Mouse (Mus musculus) cortical plate, adult 2 months (tissue): ENCODE measurements around the gene Med9. TPM values are rescaled to one million over a fixed set of nuclear protein-coding genes. Genes with fewer than 3 reads are reported as not detected.

Experiments used
- H3K27ac ChIP-seq: fragments of 200-500 bp; 2 replicates; pipeline ENCODE4 v1.5.1; 2012; ENCODE audit warnings: low read length, control low read depth, inconsistent platforms; ENCODE audit not compliant: insufficient read depth
- H3K4me1 ChIP-seq: fragments of 200-500 bp; 2 replicates; pipeline ENCODE4 v1.6.1; 2011; ENCODE audit warnings: low read length; ENCODE audit not compliant: control insufficient read depth, insufficient read depth
- H3K4me3 ChIP-seq: fragments of 200-500 bp; 2 replicates; pipeline ENCODE4 v1.5.1; 2011; ENCODE audit warnings: mild to moderate bottlenecking, low read length, control low read depth; ENCODE audit not compliant: insufficient read depth
- CTCF ChIP-seq: fragments of 200-500 bp; IDR thresholded peaks from 2 replicates; pipeline ENCODE4 v1.5.1; 2011; ENCODE audit warnings: mild to moderate bottlenecking, control low read depth, low read length; ENCODE audit not compliant: insufficient read depth; ENCODE audit errors: extremely low read depth
- POLR2A ChIP-seq: fragments of 200-500 bp; IDR thresholded peaks from 2 replicates; pipeline ENCODE4 v1.6.1; 2011; ENCODE audit warnings: mild to moderate bottlenecking, low read length, control low read depth; ENCODE audit not compliant: insufficient read depth; ENCODE audit errors: extremely low read depth
- polyA plus RNA-seq: library from polyadenylated mRNA; depleted of rRNA; stranded (reverse); fragments of >200 nt; gene quantifications from 2 replicates; pipeline ENCODE4 v1.2.3, GENCODE M21; 2012; rRNA removed

The Med9 gene
- 42.7 and 44.2 TPM in 2 replicates for polyA plus RNA-seq

DNA sequence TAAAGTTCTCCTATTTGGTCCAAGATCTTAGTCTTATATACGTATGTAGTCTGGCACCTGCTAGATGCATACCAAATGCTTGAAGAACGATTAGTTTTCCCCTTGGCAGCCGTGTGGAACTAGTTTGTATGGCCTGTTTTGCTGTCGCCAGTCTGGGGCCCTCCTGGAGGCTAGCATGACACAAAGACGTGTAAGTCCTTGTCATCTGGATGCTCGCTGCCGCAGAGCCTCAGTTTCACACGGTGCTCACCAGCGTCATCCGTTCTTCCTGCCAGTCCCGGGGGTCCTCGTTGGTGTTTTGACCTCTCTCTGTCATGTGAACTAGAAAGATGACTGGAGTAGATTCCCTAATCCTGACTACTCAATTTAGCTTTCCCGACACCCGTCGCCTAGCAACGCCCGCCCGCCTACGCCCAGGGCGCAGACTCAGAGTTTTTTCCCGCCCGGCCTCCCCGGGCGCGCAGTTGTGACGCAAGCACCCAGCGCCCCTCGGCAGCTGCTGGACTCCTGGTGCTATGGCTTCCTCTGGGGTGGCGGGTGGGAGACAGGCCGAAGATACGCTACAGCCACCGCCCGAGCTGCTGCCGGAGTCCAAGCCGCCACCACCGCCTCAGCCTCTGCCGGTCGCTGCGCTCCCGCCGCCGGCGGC is at the start of gene Med9:
Med9 (plus strand) TSS at position 455 of the 649 bp plus-strand sequence.
- TF ChIP-seq POLR2A = peak; percentile 64
- TF ChIP-seq CTCF = no peak
- Histone ChIP-seq H3K4me3 (peak within 1 kb of the TSS; percentile 72), H3K4me1 (peaks cover 2% of the 10 kb centered on the region; the same call in 1 of the 2 replicates), H3K27ac (peak within 1 kb of the TSS; percentile 35)

DNA sequence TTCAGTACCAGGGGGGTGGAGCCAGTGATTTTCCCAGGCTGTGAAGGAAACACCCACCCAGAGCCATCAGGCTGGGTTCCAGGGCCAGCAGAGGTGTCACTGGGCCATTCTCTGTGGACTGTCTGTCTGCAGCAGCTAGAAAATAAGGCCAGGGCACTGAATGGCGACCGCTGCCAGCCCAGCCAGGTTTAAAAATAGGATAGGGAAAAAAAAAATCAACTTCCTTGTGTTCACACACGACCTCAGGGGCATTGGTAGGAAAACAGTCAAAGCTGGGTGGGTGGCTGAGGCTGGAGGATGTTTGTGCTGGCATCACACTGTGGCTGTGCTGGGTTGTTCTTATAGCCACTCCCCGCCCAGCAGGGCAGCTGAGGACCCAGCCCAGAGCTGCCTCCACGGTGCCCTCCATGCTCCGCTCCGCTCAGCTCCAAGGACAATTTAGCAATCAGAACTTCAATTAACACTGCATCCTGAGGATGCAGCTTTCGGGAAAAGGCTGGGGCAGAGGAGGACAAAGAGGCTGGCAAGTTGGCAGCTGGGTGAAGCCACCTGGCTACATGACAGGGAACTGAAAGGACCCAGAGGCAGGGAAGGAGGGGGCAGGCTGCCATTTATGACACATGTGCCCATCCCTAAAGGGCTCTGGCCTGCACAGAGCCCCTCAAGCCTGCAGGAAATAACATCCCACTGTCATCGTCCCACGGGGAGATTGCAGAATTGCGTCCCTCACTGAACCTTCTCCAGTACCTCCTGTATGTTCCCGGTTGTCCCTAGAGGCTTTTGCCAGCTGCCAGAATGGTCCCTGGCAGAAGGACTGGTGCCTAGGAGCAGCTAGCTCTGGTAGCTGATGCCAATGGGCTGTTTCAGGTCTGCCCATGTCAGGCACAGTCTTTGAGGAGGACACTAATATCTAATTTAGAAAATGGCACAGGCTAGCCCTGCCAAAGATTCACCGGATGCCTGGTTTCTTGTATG is 48.0 kb upstream of the Med9 start:
- Histone ChIP-seq H3K4me3 (no peak overlapping the region), H3K27ac (peak overlapping the region; percentile 56), H3K4me1 (no peaks in the 10 kb centered on the region; the same call in 1 of the 2 replicates)
- TF ChIP-seq POLR2A (no peak), CTCF (no peak)

DNA sequence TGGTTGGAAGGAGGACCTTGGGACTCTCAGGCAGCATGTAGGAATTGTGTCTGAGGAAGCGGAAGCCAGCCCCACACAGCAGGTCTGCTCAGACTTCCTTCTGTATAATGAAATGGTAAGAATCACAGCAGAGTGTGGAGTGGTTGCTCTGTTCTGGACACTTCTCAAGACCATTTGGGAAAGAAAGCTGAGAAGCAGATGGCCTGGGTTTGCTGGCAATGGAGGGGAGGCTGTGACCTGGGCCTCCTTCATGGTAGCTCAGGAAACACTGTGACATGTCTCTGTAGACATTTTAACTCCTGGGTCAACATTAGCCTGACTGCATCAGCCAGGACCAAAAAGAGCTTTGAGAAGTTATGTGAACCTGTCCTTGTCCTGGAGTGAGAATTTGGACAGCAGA is 47.0 kb upstream of the Med9 start:
- no peak for TF ChIP-seq POLR2A
- TF ChIP-seq CTCF = no peak
- Histone ChIP-seq H3K27ac (peak overlapping the region; percentile 56; the same call in 1 of the 2 replicates), H3K4me1 (no peaks in the 10 kb centered on the region; the same call in 1 of the 2 replicates), H3K4me3 (no peak overlapping the region)

DNA sequence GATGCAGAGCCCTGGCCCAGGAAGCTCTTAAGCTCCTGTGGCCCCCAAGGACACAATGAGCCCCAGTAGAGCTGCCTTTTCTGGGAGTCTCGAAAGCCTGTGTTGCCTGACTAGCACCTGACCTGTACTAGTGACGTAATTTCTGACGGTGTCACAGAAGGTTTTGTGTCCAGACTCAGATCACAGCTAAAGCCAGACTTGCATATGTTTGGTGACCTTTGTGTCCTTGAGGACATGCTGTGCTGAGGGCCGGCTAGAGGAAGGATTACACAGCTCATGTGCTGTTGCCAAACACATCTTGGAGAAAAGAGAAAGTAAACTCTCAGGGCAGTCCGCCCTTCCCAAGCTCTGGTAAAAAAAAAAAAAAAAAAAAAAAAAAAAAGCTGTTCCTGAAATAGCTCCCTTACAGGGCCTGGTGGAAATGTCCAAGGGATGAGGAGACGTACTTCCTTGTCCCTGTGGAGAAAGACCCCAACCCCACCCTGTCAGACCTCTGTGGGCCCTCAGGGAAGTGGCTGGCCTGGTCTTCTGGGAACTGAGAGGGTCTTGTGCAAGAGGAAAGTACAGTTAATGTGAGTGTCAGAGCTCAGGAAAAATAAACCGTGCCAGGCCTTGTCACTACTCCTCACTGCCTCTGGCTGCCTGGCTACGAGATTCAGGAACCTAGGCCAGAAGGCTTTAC is 45.8 kb upstream of the Med9 start:
- Histone ChIP-seq H3K4me3 (no peak overlapping the region), H3K4me1 (no peaks in the 10 kb centered on the region; the same call in 1 of the 2 replicates), H3K27ac (peak overlapping the region; percentile 70; the same call in 1 of the 2 replicates)
- TF ChIP-seq POLR2A = no peak
- TF ChIP-seq CTCF = no peak

DNA sequence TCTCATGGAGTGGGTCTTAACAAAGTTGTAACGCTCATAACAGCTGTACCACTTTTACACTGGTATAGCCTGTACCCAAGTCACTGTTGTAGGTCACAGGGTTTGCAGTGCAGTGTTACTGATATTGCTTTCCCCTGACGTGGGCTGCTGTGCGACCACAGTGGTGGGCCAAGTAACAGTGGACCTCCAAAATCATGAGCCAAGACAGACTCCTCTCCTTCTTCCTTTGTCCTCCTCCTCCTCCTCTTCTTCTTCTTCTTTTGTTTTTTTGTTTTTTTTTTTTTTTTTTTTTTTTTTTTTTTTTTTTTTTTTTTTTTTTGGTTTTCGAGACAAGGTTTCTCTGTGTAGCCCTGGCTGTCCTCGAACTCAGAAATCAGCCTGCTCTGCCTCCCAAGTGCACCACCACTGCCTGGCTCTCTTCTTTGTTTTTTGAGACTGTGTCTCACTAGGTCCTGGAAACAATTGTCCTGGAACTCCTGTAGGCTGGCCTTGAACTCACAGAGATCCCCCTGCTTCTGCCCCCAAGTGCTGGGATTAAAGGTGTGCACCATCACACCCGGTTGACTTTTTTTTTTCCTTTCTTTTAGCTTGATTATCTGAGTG is 41.4 kb upstream of the Med9 start:
- H3K27ac ChIP-seq = no peak overlapping the region
- H3K4me1 ChIP-seq = no peaks in the 10 kb centered on the region; the same call in 1 of the 2 replicates
- no peak for TF ChIP-seq POLR2A
- no peak for TF ChIP-seq CTCF
- H3K4me3 ChIP-seq = no peak overlapping the region

DNA sequence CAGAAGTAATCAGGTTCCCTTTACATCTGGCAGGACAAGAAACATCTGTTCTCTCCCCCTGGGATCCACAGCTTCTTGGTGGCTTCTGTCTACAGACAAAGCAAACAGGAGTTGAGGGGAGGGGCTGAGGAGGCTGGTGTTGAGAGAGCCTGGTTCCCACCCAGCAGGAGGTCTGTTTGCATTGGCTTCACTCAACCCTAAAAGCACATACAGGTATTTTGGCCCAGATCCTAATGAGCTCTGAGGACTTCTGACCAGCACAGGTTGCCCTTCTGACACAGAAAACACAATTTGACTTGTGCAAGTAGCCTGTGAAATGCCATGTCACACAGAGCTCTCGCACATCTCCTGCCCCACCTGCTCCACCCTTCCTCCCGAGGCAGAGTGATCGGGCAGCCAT is 39.6 kb upstream of the Med9 start:
- TF ChIP-seq CTCF = no peak
- no peak for TF ChIP-seq POLR2A
- no peaks in the 10 kb centered on the region for H3K4me1 ChIP-seq
- no peak overlapping the region for H3K4me3 ChIP-seq
- H3K27ac ChIP-seq = no peak overlapping the region

DNA sequence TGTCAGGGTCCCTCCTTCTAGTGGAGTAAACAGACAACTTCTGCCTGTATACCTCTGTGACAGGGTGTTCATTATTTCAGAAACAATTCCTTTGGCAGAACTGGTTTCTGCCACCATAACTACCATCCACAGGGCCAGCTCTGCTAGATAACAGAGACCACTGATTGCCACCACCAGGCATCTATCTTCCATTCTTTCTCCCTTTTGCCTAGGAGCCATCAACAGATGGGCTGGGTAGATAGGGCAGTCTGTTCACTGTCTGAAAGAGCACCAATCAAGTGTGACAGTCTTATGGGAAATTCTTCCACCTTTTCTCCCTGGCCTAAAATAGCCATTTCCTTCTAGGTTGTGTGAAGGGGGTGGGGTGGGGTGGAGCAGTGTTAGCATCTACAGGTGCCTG is 37.4 kb upstream of the Med9 start:
- H3K4me3 ChIP-seq = no peak overlapping the region
- TF ChIP-seq CTCF = no peak
- no peaks in the 10 kb centered on the region for H3K4me1 ChIP-seq
- H3K27ac ChIP-seq = no peak overlapping the region

DNA sequence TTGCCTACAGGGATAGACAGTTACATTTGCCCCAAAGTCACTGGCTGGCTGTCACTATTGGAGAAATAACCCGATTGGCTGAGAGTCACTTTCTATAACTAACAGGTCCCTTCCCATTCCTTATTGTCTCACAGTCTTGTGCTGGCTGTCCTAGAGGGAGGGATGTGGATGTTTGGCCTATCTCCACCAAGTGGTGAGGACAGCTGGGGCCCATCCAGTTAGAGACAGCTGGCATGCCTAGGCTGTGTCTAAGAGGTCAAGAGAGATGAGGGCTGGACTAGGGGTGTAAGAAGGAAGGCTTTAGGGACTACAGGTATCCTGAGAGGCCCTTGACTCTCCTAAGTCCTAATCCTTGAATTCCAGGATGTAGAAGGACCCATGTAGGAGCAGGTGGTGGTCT is 36.5 kb upstream of the Med9 start:
- TF ChIP-seq POLR2A (no peak), CTCF (no peak)

DNA sequence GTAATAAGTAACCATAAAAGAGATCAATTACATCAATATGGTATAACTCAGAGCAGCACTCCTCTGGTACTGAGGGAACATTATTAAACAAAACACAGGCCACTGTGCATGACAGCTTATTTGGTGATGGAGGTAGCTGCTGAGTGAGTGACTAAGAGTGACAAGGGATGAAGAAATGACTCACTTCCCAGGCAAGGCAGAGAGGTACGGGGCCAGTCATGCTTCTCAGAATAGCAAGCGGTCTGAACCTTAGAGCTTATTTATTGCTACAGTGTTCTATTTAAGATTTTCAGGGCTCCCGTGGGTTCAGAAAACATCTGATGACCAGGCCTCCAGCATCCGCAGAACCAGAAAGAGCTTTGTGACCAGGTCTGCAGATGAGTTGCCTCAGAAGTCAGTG is 34.3 kb upstream of the Med9 start:
- H3K4me1 ChIP-seq = no peaks in the 10 kb centered on the region
- no peak overlapping the region for H3K4me3 ChIP-seq
- H3K27ac ChIP-seq = no peak overlapping the region
- TF ChIP-seq POLR2A (no peak), CTCF (no peak)

More for the DNA sequence above, 36.5 kb upstream of the Med9 start:
- no peak overlapping the region for H3K27ac ChIP-seq
- H3K4me1 ChIP-seq = no peaks in the 10 kb centered on the region
- H3K4me3 ChIP-seq = no peak overlapping the region
